Mouse (Mus musculus): ENCODE data around the gene Actn3. TPM values are rescaled to one million over a fixed set of nuclear protein-coding genes. Genes with fewer than 3 reads are reported as not detected.
A peak's percentile ranks its signal among the peaks of the same experiment; 100 is the strongest.
"Not testable (repeated sequence)": the region's sequence is repeated elsewhere in the genome, so short reads cannot be mapped to it uniquely, and the experiment has no call there.

Gene Actn3
- polyA plus RNA-seq, 1 experiment from 2014 or later = 5.0 TPM

DNA sequence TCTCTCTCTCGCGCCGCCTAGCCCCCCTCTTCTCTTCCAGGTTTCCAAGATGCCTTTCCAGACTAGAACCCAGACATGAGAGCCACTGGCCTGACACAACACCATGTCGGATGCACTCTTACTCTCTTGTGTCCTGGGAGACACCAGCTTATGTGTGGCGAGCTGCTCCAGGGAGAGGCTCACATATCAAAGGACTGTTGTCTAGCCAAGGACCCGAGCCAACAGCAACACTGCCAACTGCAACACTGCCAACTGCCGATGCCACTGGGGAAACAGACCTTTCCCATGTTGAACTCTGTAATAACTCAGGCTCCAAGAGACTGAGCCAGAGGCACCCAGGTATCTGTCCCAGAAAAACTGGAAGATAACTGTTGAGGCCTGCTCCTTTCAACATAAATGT lies 48.6 kb downstream of the Actn3 start:
- Histone ChIP-seq H3K4me3 (no peak overlapping the region), H3K9me3 (no peaks in the 10 kb centered on the region)
- 71% methylated on average over 7 of the region's 7 CpGs for WGBS

GRCm38 (mm10) chr19:4828444-4829114 lies 49.1 kb downstream of the Actn3 start:
- peaks cover 48% of the 10 kb centered on the region for H3K36me3 ChIP-seq (replicated peaks)
- peaks cover 19% of the 10 kb centered on the region for H3K4me1 ChIP-seq
- H3K9me3 ChIP-seq = no peaks in the 10 kb centered on the region
- DNase-seq (ENCODE audit: low spot score) = no peak
- 52% methylated on average over 16 of the region's 16 CpGs for WGBS
- no peak overlapping the region; the same call in 1 of the 2 replicates for H3K27ac ChIP-seq (replicated peaks)
- no peaks in the 10 kb centered on the region for H3K27me3 ChIP-seq (replicated peaks; ENCODE audit: low read depth, poor library complexity, severe bottlenecking)
- no peak overlapping the region for H3K4me3 ChIP-seq

More for the DNA sequence above, 48.6 kb downstream of the Actn3 start:
- Histone ChIP-seq H3K4me1 (peaks cover 19% of the 10 kb centered on the region), H3K27ac (replicated peaks) (no peak overlapping the region), H3K27me3 (replicated peaks; ENCODE audit: low read depth, poor library complexity, severe bottlenecking) (no peaks in the 10 kb centered on the region), H3K36me3 (replicated peaks) (peaks cover 48% of the 10 kb centered on the region)
- DNase-seq (ENCODE audit: low spot score) = no peak

DNA sequence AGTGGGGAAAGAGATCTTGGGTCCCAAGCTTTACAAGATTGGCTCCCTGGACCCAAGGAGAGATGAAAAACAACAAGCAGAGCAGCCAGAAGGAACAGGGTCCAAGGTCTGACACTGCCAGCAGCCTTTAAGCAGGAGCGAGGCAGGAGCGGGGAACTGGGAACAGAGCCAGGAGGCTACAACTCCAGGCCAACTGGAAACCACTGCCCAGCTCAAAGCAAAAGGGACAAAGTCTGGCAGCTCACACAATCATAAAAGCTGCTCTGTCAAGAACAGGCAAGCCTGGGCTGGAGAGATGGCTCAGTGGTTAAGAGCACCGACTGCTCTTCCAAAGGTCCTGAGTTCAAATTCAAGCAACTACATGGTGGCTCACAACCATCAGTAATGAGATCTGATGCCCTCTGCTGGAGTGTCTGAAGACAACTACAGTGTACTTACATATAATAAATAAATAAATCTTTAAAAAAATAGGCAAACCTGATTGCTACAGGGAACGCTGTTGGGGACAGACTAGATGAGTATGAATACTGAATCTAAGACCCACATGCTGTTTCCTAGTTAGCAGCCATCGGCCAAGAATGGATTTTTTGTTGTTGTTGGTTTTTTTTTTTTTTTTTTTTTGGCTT lies 56.9 kb downstream of the Actn3 start:
- Histone ChIP-seq H3K4me3 (no peak overlapping the region), H3K27me3 (replicated peaks; ENCODE audit: low read depth, poor library complexity, severe bottlenecking) (no peaks in the 10 kb centered on the region), H3K27ac (replicated peaks) (no peak overlapping the region), H3K4me1 (no peaks in the 10 kb centered on the region), H3K36me3 (replicated peaks) (peaks cover 17% of the 10 kb centered on the region), H3K9me3 (no peaks in the 10 kb centered on the region)
- 87% methylated on average over 5 of the region's 5 CpGs for whole genome bisulfite sequencing
- no peak for DNase-seq (ENCODE audit: low spot score)

DNA sequence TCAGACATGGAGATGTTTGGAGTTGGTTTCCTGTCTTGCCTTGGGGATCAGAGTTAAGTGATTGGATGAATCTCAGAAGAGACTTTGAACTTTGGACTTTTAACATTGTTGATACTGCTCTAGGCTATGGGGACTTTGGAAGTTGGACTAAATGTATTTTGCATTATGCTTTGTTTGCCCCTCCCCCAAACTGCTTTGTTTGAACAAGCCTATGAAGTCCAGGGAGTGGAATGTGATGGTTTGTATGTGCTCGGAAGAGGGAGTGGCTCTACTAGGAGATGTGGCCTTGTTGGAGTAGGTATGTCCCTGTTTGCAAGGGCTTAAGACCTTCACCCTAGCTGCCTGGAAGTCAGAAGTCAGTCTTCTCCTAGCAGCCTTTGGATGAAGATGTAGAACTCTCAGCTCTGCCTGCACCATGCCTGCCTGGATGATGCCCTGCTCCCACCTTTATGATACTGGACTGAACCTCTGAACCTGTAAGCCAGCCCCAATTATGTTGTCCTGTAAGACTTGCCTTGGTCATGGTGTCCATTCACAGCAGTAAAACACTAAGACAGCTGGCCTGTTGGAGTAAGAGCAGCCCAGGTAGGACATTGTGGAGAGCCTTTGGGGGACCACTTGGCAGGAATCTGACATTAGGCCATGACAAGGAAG lies 60.4 kb downstream of the Actn3 start:
- Histone ChIP-seq H3K27me3 (replicated peaks; ENCODE audit: low read depth, poor library complexity, severe bottlenecking) (no peaks in the 10 kb centered on the region), H3K4me1 (0 out of 2 replicates have a peak, but pooled peaks cover 1% of the 10 kb centered on the region), H3K36me3 (replicated peaks) (no peaks in the 10 kb centered on the region), H3K27ac (replicated peaks) (no peak overlapping the region), H3K4me3 (no peak overlapping the region), H3K9me3 (peaks cover 3% of the 10 kb centered on the region; the same call in 1 of the 2 replicates)
- 76% methylated on average over 1 of the region's 1 CpGs for WGBS
- no peak for DNase-seq (ENCODE audit: low spot score)

DNA sequence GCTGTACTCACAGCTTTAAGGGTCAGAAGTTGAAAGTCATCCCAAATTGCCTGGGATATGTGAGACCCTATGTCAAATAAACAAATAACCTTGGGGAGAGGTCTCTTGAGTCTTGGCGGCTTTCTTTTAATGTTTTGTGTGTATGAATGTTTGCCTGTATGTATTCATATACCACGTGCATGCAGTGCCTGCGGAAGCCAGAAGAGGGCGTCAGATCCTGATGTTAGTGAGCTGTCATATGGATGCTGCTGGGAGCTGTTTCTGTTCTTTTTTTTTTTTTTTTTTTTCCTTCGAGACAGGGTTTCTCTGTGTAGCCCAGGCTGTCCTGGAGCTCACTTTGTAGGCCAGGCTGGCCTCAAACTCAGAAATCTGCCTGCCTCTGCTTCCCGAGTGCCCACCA lies 64.7 kb downstream of the Actn3 start:
- Histone ChIP-seq H3K27me3 (replicated peaks; ENCODE audit: low read depth, poor library complexity, severe bottlenecking) (no peaks in the 10 kb centered on the region), H3K27ac (replicated peaks) (no peak overlapping the region), H3K4me1 (peaks cover 26% of the 10 kb centered on the region), H3K9me3 (peaks cover 3% of the 10 kb centered on the region; the same call in 1 of the 2 replicates), H3K4me3 (no peak overlapping the region), H3K36me3 (replicated peaks) (peaks cover 2% of the 10 kb centered on the region)
- WGBS = 81% methylated on average over 6 of the region's 6 CpGs
- DNase-seq (ENCODE audit: low spot score) = peak; percentile 39

- DNase-seq (ENCODE audit: low spot score); H3K9me3 ChIP-seq; H3K27me3 ChIP-seq (replicated peaks; ENCODE audit: low read depth, poor library complexity, severe bottlenecking); H3K36me3 ChIP-seq (replicated peaks): not testable (repeated sequence)
- 76% methylated on average over 8 of the region's 8 CpGs for WGBS
- peaks cover 31% of the 10 kb centered on the region for H3K4me1 ChIP-seq
- peak overlapping the region; percentile 90 for H3K27ac ChIP-seq (replicated peaks)
- peak overlapping the region; percentile 88 for H3K4me3 ChIP-seq
Observed at GRCm38 (mm10) chr19:4812334-4812949, 65.3 kb downstream of the Actn3 start.

GRCm38 (mm10) chr19:4811909-4812242 lies 65.8 kb downstream of the Actn3 start:
- Histone ChIP-seq H3K27me3 (replicated peaks; ENCODE audit: low read depth, poor library complexity, severe bottlenecking) (no peaks in the 10 kb centered on the region), H3K27ac (replicated peaks) (peak overlapping the region; percentile 90), H3K4me1 (peaks cover 31% of the 10 kb centered on the region), H3K36me3 (replicated peaks) (peaks cover 12% of the 10 kb centered on the region), H3K9me3 (peaks cover 3% of the 10 kb centered on the region; the same call in 1 of the 2 replicates), H3K4me3 (peak overlapping the region; percentile 88)
- no peak for DNase-seq (ENCODE audit: low spot score)
- WGBS = 7% methylated on average over 12 of the region's 12 CpGs

Other genes with a start within 250 kb of the Actn3 start
- 2.0 and 2.6 TPM in 2 replicates for gene Gm960, start 179.2 kb downstream of the Actn3 start, polyA plus RNA-seq (2016; fragmentation: Nextera tagmentation; extraction: Ambion mirVana)
- gene Sptbn2, start 166.7 kb downstream of the Actn3 start, polyA plus RNA-seq (2016; fragmentation: Nextera tagmentation; extraction: Ambion mirVana) = 7.7 and 8.9 TPM in 2 replicates
- 102 and 114 TPM in 2 replicates for gene Rbm4b, start 121.4 kb downstream of the Actn3 start, polyA plus RNA-seq (2016; fragmentation: Nextera tagmentation; extraction: Ambion mirVana)
- 92.1 and 99.5 TPM in 2 replicates for gene Rbm4, start 84.0 kb downstream of the Actn3 start, polyA plus RNA-seq (2016; fragmentation: Nextera tagmentation; extraction: Ambion mirVana)
- gene Gm21992, start 66.3 kb downstream of the Actn3 start, polyA plus RNA-seq (2016; fragmentation: Nextera tagmentation; extraction: Ambion mirVana) = 38.8 and 41.8 TPM in 2 replicates
- 134 and 140 TPM in 2 replicates for gene Rbm14, start 66.3 kb downstream of the Actn3 start, polyA plus RNA-seq (2016; fragmentation: Nextera tagmentation; extraction: Ambion mirVana)
- 52.1 and 52.8 TPM in 2 replicates for gene Ccs, start 38.6 kb downstream of the Actn3 start, polyA plus RNA-seq (2016; fragmentation: Nextera tagmentation; extraction: Ambion mirVana)
- 0.06 and 0.11 TPM in 2 replicates for gene Ccdc87, start 38.5 kb downstream of the Actn3 start, polyA plus RNA-seq (2016; fragmentation: Nextera tagmentation; extraction: Ambion mirVana)
- 26.9 and 28.0 TPM in 2 replicates for gene Ctsf, start 22.8 kb downstream of the Actn3 start, polyA plus RNA-seq (2016; fragmentation: Nextera tagmentation; extraction: Ambion mirVana)
- 10.3 and 13.3 TPM in 2 replicates for gene Zdhhc24, start 759 bp upstream of the Actn3 start, polyA plus RNA-seq (2016; fragmentation: Nextera tagmentation; extraction: Ambion mirVana)
- gene Bbs1, start 28.7 kb upstream of the Actn3 start, polyA plus RNA-seq (2016; fragmentation: Nextera tagmentation; extraction: Ambion mirVana) = 5.8 and 6.1 TPM in 2 replicates
- gene Dpp3, start 50.4 kb upstream of the Actn3 start, polyA plus RNA-seq (2016; fragmentation: Nextera tagmentation; extraction: Ambion mirVana) = 194 and 203 TPM in 2 replicates
- gene Peli3, start 65.2 kb upstream of the Actn3 start, polyA plus RNA-seq (2016; fragmentation: Nextera tagmentation; extraction: Ambion mirVana) = 2.6 and 3.1 TPM in 2 replicates
- 164 and 165 TPM in 2 replicates for gene Mrpl11, start 84.2 kb upstream of the Actn3 start, polyA plus RNA-seq (2016; fragmentation: Nextera tagmentation; extraction: Ambion mirVana)
- gene Npas4, start 112.4 kb upstream of the Actn3 start, polyA plus RNA-seq (2016; fragmentation: Nextera tagmentation; extraction: Ambion mirVana) = not detected in 2 replicates
- 7.1 and 8.5 TPM in 2 replicates for gene Slc29a2, start 146.0 kb upstream of the Actn3 start, polyA plus RNA-seq (2016; fragmentation: Nextera tagmentation; extraction: Ambion mirVana)
- 34.7 and 36.1 TPM in 2 replicates for gene B4gat1, start 160.9 kb upstream of the Actn3 start, polyA plus RNA-seq (2016; fragmentation: Nextera tagmentation; extraction: Ambion mirVana)
- gene AC124502.3, start 161.0 kb upstream of the Actn3 start, polyA plus RNA-seq (2016; fragmentation: Nextera tagmentation; extraction: Ambion mirVana) = 3.1 and 4.2 TPM in 2 replicates
- gene Brms1, start 163.4 kb upstream of the Actn3 start, polyA plus RNA-seq (2016; fragmentation: Nextera tagmentation; extraction: Ambion mirVana) = 72.6 and 82.4 TPM in 2 replicates
- 2.4 and 3.2 TPM in 2 replicates for gene Rin1, start 172.6 kb upstream of the Actn3 start, polyA plus RNA-seq (2016; fragmentation: Nextera tagmentation; extraction: Ambion mirVana)
- 32.3 and 37.0 TPM in 2 replicates for gene Cd248, start 190.2 kb upstream of the Actn3 start, polyA plus RNA-seq (2016; fragmentation: Nextera tagmentation; extraction: Ambion mirVana)
- 1.4 and 1.9 TPM in 2 replicates for gene Tmem151a, start 207.6 kb upstream of the Actn3 start, polyA plus RNA-seq (2016; fragmentation: Nextera tagmentation; extraction: Ambion mirVana)
- 70.5 and 73.4 TPM in 2 replicates for gene Yif1a, start 210.6 kb upstream of the Actn3 start, polyA plus RNA-seq (2016; fragmentation: Nextera tagmentation; extraction: Ambion mirVana)
- 28.4 and 31.7 TPM in 2 replicates for gene Cnih2, start 220.6 kb upstream of the Actn3 start, polyA plus RNA-seq (2016; fragmentation: Nextera tagmentation; extraction: Ambion mirVana)
- gene Rab1b, start 229.2 kb upstream of the Actn3 start, polyA plus RNA-seq (2016; fragmentation: Nextera tagmentation; extraction: Ambion mirVana) = 266 and 270 TPM in 2 replicates
- 30.0 and 31.2 TPM in 2 replicates for gene Klc2, start 240.7 kb upstream of the Actn3 start, polyA plus RNA-seq (2016; fragmentation: Nextera tagmentation; extraction: Ambion mirVana)

All from embryonic facial prominence, embryonic 10.5 days (tissue).